Mouse (Mus musculus) brown adipose tissue, adult 24 weeks (tissue): ENCODE measurements around the gene Sirt4. TPM values are rescaled to one million over a fixed set of nuclear protein-coding genes. Genes with fewer than 3 reads are reported as not detected.

ENCODE experiments used
- H3K27ac ChIP-seq: fragments of 200-500 bp; replicated peaks from 2 replicates; pipeline ENCODE4 v1.5.1; 2012; ENCODE audit warnings: low read depth, mild to moderate bottlenecking, low read length
- H3K4me1 ChIP-seq: fragments of 200-500 bp; 2 replicates; pipeline ENCODE4 v1.6.1; 2012; ENCODE audit warnings: low read length, mixed read lengths; ENCODE audit not compliant: control insufficient read depth, insufficient read depth, insufficient read length
- H3K4me3 ChIP-seq: fragments of 200-500 bp; 2 replicates; pipeline ENCODE4 v1.5.1; 2012; ENCODE audit warnings: low read depth, mild to moderate bottlenecking, low read length, moderate library complexity; ENCODE audit not compliant: insufficient read depth
- polyA plus RNA-seq: library from polyadenylated mRNA; stranded (reverse); fragments of >200 nt; gene quantifications from 2 replicates; pipeline ENCODE4 v1.2.4, GENCODE M21; 2012; ENCODE audit not compliant: missing spikeins, insufficient read depth, insufficient read length

Gene Sirt4
- 11.4 and 18.4 TPM in 2 replicates for polyA plus RNA-seq

GRCm38 (mm10) chr5:115483947-115484920, at the start of gene Sirt4:
TSS of gene Sirt4 (minus strand) at chr5:115484725.
- Histone ChIP-seq H3K27ac (peak within 1 kb of the TSS; percentile 92), H3K4me1 (0 out of 2 replicates have a peak, but pooled peaks cover 3% of the 10 kb centered on the region)

GRCm38 (mm10) chr5:115531671-115532270, 47.2 kb upstream of the Sirt4 start:
- peaks cover 73% of the 10 kb centered on the region for H3K4me1 ChIP-seq
- peak overlapping the region; percentile 52 for H3K27ac ChIP-seq
- H3K4me3 ChIP-seq, result no peak overlapping the region

More at GRCm38 (mm10) chr5:115483947-115484920, at the start of gene Sirt4:
- H3K4me3 ChIP-seq, result peak within 1 kb of the TSS; percentile 68

DNA sequence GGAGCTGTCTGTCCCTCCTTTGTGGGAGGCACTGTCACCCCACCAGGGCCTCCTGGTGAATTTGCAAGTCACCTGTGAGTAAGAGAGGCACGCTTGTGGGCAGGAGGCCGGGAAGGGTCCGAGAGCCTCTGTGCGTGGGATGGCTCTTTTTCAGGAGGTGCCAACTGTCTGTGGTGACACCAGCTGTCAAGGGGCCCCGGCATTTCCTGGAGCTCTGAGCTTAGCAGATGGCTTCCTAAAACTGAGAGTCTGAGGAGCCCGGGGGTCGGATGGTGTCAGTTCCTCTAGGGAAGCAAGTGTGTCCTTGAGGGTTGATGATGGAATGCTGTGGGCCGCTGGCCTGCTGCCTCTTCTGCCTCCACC, 45.9 kb upstream of the Sirt4 start:
- H3K27ac ChIP-seq, result peak overlapping the region; percentile 78
- H3K4me3 ChIP-seq, result no peak overlapping the region
- peaks cover 72% of the 10 kb centered on the region for H3K4me1 ChIP-seq

- Histone ChIP-seq H3K4me3 (no peak overlapping the region), H3K27ac (peak overlapping the region; percentile 78), H3K4me1 (peaks cover 72% of the 10 kb centered on the region)
These were observed 45.4 kb upstream of the Sirt4 start for GRCm38 (mm10) chr5:115529742-115530446.

GRCm38 (mm10) chr5:115529364-115529741, 44.8 kb upstream of the Sirt4 start:
- no peak overlapping the region for H3K4me3 ChIP-seq
- H3K4me1 ChIP-seq, result peaks cover 71% of the 10 kb centered on the region
- H3K27ac ChIP-seq, result peak overlapping the region; percentile 78

GRCm38 (mm10) chr5:115528128-115528527, 43.6 kb upstream of the Sirt4 start:
- H3K4me1 ChIP-seq, result peaks cover 73% of the 10 kb centered on the region
- H3K4me3 ChIP-seq, result no peak overlapping the region
- H3K27ac ChIP-seq, result no peak overlapping the region

DNA sequence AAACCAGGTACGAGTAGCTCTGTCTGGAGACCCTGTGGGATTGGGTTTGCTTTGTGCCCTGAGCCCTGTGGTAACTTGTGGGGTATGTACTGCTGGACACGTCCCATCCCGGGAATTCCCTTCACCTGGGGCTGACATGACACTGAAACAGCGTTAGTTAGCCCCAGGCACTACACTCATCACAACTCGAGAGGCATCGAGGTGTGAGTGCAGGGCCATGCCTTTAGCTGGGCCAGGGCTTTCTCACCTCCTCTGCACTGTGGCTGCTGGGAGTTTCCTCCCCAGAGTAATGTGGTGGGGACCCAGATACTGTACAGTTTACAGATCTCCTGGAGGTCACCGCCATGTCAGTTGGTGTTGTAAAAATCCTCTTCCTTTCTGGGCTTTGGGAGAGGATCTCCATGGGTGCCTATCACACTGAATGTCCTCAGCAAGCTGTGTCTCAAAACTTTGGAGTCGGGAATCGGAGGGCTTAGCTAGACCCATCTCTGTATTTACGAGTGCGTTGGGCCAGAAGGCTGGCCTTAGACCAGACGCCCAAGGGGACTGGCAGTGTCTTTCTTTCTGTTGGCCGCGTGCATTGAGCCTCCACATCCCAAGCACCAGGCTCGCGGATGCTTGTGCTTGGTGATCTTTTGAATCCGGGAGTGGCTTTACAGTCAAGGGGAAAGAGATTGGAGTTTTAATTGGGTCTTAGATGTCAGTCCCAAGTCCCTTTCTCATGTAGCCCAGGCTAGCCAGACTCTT, 42.1 kb upstream of the Sirt4 start:
- no peak overlapping the region for H3K4me3 ChIP-seq
- peaks cover 70% of the 10 kb centered on the region for H3K4me1 ChIP-seq
- no peak overlapping the region for H3K27ac ChIP-seq

- Histone ChIP-seq H3K27ac (no peak overlapping the region), H3K4me1 (peaks cover 68% of the 10 kb centered on the region), H3K4me3 (no peak overlapping the region)
These were observed 41.4 kb upstream of the Sirt4 start for GRCm38 (mm10) chr5:115525943-115526342.

GRCm38 (mm10) chr5:115525416-115525815, 40.9 kb upstream of the Sirt4 start:
- Histone ChIP-seq H3K4me3 (no peak overlapping the region), H3K27ac (peak overlapping the region; percentile 22; the same call in 1 of the 2 replicates), H3K4me1 (peaks cover 65% of the 10 kb centered on the region)

DNA sequence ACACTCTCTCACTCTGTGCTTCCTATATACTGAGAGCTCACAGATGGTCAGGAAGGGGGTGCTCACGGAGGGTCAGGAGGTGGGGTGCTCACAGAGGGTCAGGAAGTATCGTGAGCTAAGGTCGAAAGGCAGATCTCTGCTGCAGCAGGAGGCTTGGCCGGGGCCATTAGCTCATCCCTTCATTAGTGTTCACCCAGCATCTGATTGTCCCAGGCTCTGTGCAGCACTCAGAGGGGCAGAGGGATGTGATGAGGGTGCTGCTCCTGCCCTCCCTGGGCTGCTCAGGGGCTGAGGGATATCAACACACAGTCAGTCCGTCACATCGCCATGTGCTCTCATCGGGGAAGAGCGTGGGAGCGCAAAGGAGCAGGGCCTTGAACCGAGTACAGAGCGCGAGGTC, 39.9 kb upstream of the Sirt4 start:
- Histone ChIP-seq H3K4me1 (peaks cover 61% of the 10 kb centered on the region), H3K4me3 (no peak overlapping the region), H3K27ac (peak overlapping the region; percentile 82)

DNA sequence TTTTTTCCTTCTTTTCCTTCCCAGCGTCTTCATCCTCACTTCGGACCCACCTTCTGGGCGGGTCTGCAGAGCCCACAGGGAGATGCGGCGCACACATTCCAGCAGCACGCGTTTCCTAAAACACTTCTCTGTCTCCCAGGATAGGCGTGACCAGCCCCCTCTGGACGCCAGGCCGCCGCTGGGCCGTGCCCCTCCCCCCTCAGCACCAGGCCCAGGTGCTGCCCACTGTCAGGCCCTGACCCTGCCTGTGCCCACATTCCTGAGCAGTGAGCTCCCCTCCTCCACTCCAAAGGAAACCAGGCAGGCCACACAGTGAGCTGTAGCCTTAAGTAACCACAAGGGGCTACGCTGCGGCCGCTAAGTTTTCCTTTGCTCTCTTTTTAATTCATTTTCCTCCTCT, 39.4 kb upstream of the Sirt4 start:
- Histone ChIP-seq H3K4me3 (no peak overlapping the region), H3K27ac (peak overlapping the region; percentile 82), H3K4me1 (peaks cover 60% of the 10 kb centered on the region)

DNA sequence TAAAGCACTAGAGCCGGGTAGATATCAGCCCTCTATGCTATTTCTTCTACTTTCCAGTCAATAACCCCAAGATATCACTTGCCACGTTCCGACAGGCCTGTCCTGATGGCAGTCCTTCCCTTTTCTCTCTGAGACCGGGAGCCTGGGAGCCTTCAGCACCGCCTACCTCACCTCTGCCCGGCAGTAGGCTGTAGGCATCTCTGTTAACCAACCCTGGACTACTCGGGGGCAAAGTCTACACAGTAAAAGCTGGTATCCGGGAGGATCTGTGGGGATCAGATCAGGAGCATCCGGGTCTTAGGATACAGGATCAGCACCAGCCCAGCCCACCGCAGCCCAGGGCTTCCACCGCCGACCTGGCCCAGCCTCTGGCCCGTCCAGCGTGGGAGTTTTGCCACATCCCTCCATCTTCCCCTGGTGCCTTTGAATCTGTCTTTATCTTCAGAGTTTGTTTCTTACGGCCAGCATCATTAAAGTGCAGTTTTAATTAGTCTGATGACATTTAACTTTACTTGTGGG, 38.5 kb upstream of the Sirt4 start:
- H3K27ac ChIP-seq, result peak overlapping the region; percentile 82
- H3K4me3 ChIP-seq, result no peak overlapping the region
- peaks cover 59% of the 10 kb centered on the region for H3K4me1 ChIP-seq

GRCm38 (mm10) chr5:115522531-115522930, 38.0 kb upstream of the Sirt4 start:
- peak overlapping the region; percentile 82 for H3K27ac ChIP-seq
- H3K4me3 ChIP-seq, result no peak overlapping the region
- peaks cover 57% of the 10 kb centered on the region for H3K4me1 ChIP-seq
